Mouse (Mus musculus) monocyte, adult 2 months (primary cell): ENCODE measurements around the gene Serpinh1.
"Not testable (repeated sequence)": the region's sequence is repeated elsewhere in the genome, so short reads cannot be mapped to it uniquely, and the experiment has no call there.

ENCODE experiments used
- DNase-seq, 2 experiments: peaks; one replicate each; pipeline ENCODE4 v3.0.0; 2022; ENCODE audit warnings: low spot score in 2 of 2, low read depth in 1 of 2

The Serpinh1 gene

DNA sequence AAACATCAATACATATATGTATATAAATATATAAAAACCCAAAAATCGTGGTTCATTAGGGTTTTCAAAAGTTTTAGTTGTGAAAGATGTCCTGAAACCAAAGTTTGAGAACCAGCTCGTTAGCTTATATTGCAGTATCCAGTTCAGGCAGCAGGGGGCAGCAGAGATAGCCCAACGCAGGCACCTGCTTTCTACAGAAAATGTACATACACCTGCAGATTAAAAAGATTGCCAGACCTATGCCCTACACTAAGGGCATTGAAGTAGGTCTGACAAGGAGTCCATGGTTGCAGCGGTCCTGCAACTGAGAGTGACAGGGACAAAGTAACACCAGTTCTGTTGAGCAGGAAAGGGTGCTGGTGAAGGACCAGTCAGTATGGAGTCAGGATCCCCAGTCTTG, 22.4 kb upstream of the Serpinh1 start:
- peak in 1 of 2 experiments; percentile 57 for DNase-seq

- DNase-seq, result not testable (repeated sequence)
These were observed 21.3 kb upstream of the Serpinh1 start for GRCm38 (mm10) chr7:99374325-99374724.

- no peak for DNase-seq
These were observed 13.7 kb upstream of the Serpinh1 start for GRCm38 (mm10) chr7:99366716-99367115.

DNA sequence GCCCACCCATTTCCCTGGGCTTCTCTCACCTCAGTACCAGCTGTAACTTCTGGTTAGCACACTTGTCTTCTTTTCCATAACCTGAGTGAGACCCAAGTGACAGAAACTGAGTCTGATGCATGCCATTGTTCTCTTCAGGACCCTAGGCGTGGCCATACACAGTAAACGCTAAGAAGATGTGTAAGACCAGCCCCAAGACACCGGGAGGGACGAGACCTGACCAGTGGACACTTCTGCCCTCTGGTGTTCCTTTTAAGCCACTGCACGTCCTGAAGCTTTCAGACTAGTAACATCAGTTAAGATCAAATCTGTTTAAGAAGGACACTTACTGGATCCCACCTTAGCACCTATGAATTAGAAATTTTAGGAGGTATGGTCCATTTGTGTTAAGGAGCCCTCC, 12.0 kb upstream of the Serpinh1 start:
- DNase-seq, result no peak

DNA sequence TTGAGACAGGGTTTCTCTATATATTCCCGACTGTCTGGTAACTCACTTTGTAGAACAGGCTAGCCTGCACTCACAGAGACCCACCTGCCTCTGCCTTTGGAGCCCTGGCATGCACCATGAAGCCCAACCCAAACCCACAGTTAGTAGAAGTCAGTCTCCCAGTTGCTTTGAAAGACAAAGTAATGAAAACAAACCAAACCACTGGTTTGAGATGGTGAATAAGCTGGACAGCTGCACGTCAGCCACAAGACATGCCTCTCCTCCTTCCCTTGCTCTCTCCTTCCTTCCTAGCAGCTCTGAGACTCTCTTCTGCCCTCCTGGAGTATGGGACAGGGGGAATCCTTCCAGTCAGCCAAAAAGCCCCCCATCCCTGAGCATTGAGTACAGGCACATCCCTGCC, 9.1 kb upstream of the Serpinh1 start:
- DNase-seq, result no peak

DNA sequence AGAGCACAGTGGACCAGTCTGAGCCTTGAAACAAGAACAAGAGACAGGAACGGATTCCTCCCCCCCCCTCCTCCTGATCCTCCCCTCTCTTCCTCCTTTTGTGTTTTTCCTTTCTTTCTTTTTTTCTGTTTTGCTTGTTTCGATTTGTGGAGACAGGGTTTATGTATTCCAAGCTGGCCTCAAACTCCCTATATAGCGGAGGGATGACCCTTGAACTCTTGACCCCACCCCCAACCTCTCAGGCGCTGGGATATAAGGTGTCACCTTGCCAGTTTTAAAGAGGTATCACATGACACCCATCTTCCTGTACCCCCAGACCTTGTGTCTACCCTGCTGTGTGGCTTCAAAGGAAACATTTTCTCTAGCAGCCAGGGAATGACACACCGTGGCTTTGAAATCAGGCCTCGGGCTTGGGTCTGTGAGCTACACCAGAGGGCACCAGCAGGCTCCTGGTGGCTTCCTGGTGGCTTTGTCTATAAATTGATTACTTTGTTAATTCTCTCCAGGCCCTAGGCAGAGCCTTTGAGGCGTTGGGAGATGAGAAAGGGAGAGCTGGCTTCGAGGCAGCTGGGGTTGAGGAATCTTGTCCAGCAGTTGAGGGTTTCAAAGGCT, 7.9 kb upstream of the Serpinh1 start:
- no peak for DNase-seq

- DNase-seq, result no peak
These were observed 7.2 kb upstream of the Serpinh1 start for GRCm38 (mm10) chr7:99360021-99360802.

DNA sequence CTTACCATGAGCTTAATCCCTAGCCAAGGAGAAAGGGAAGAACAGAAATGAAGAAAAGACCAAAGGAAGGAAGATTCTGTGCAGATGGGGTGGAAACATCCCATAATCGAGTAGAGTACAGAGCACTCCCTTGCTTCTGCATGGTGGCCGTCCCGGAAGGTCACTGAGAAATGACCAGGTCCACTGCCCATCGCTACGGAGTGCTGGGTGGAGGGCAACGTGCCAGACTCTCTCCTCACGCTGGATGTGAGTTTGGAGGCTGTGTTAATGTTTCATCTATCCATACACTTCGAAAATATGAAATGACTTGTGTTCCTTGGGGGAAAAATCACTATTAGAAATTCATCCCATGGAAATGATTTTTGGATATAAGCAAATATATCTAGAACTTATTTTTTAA, 5.3 kb upstream of the Serpinh1 start:
- DNase-seq, result no peak

DNA sequence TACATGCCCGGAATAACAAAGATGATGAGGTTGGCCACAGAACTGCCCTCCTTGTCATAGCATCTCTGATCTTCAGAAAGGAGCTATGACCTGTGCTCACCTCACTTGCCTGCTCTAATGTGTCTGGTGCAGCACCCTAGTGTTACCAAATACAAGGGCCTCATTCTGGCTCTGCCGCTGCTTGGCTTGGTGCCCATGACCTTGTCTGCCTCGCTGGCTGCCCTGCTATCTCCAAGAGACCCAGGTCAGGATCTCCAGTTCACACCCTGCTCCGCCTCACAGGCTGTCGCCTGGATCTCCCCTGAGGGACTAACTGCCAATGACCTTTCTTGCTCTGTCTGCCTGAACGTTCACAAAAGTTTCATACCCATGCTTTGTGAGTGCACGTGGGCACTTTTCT, 4.2 kb upstream of the Serpinh1 start:
- no peak for DNase-seq

DNA sequence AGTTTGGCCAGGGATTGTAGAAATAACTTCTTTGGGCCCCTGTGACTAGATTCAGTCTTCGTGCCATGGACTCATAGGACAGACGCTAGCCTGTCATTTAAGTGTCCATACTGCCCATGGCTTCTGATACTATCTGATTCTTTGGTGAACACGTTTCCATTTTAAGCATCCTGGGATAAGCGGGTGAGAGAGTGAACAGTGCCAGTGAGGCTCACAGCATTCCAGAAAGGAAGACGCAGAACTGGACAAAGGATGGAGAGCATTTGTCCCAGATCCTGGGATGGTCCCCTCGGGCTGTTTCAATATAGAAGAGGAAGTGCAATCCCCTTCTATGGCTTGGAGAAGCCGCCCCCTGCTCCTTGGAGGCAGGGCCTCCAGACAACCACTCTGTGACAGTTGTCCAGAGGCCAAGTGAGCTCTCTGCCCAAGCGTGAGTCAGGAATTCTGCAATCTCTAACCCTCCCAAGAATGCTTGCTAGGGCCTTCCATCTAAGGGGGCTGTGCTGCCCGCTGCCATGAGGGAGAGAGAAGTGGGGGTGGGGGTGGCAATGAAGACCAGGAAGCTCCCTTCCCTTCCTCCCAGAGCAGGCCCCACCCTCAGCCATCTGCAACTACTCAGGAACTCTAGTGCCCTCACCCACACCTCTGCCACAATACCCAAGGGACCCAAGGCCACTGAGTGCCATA, 3.3 kb upstream of the Serpinh1 start:
- DNase-seq, result no peak

- no peak for DNase-seq
These were observed 2.7 kb upstream of the Serpinh1 start for GRCm38 (mm10) chr7:99355731-99356131.

DNA sequence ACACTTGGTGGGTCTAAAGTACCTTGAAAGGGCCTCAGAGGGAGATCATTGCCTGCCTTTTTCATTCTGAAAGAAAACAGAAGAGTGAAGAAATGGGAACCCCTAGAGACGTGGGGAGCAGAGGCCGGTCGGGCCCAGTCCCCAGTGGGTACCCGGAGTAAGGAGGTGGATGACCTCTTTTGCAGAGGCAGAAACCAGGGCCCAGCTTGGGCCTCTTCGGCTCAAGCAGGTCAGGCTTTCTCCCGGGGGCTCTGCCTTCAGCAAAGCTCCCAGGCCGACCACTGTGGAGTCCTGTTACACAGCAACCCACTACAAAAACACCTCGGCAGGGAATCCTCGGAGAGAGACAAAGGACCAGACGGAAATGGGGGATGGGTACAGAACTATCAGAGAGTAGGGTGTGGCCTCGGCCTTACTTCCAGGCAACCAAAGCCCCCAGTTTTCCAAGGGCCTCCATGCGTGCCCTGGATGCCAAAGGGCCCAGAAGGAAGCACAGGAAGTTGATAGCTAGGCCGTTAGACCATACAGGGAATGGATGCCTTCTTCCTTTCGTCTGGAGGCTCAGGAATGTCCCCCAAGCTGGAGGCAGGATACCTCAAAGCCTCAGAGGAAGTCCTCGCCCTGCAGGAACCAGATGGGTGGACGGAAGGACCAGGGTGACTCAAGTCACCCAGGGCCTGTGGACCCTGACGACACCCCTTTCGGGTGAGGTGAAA, 1.1 kb downstream of the Serpinh1 start:
- no peak for DNase-seq

GRCm38 (mm10) chr7:99351104-99351801, 1.8 kb downstream of the Serpinh1 start:
- DNase-seq, result no peak

DNA sequence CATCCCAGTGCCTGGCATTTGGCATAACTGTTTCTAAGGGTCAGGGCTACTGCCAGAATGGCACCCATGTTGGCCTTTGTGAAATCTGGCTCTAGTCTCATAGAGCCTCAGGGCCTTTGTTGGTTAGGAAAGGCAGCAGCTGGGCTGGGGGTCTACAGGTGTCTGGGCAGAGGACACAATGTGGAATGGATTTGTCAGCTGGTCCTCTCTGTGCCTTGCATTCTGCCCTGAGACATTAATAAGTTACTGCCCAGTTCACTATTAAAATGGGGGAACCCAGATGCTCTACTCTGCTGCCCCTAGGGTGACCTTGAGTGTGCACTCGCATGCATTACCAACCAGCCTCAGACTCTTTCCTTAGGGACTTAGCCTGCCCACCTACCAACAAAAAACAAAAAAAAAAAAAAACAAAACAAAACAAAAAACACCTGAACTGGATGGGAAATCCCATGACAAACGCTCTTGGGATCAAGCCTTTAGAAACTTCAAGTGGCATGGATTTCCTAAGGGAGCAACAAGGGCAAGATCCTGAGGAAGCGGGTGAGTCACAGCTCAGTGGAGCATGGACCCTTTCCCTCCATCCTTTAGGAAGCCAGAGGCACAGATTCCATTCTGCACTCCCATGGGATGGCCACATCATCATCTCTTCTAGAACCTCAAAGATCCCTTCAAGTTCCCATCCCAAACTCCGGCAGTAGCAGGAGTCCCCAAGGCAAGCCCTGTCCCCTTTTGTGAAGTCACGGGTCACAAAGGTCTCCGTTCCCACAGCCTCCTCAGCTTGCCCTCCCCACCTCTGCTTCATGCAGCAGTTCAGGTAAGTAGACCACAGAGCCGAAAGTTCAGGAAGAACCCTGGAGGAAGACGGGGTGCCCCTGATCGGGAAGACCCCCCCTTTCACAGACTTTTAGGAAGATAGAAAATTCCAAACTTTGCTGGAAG, 3.0 kb downstream of the Serpinh1 start:
- DNase-seq, result no peak

DNA sequence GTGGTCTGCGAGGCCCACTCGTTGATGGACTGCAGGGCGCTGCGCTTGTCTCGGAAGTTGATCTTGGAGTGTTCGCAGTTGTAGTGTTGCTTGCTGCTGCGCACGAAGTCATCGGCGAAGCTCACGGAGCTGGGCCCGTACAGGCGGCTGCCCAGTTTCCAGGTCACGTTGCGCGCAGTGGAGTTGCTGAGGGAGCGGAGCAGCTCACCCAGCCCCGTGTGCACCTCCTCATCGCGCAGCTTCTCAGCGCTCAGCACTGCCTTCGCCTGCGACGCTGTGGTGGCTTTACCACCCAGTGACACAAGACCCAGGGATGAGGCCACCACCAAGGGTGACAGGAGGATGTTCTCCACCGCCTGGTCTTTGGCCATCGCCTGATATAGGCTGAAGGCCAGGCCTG, 4.2 kb downstream of the Serpinh1 start:
- no peak for DNase-seq

DNA sequence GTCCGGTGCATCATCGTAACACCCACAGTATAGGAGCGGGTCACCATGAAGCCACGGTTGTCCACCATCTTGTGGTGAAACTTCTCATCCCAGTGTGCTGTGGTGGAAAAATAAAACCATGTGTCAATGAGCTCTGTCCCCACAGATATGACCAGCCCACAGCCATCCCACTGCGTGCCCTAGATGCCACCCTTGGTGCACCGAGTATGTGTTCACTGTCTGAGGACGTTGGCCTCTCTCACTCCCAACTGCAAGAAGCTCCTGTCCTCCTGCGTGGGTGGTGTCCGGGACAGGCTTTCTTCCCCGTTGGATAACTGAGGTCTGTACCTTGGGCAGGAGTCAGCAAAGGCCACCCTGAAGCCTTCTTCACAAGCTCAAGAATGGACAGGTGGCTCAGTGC, 5.8 kb downstream of the Serpinh1 start:
- DNase-seq, result no peak

GRCm38 (mm10) chr7:99343577-99343976, 9.5 kb downstream of the Serpinh1 start:
- DNase-seq, result no peak

GRCm38 (mm10) chr7:99340736-99341135, 12.3 kb downstream of the Serpinh1 start:
- no peak for DNase-seq

DNA sequence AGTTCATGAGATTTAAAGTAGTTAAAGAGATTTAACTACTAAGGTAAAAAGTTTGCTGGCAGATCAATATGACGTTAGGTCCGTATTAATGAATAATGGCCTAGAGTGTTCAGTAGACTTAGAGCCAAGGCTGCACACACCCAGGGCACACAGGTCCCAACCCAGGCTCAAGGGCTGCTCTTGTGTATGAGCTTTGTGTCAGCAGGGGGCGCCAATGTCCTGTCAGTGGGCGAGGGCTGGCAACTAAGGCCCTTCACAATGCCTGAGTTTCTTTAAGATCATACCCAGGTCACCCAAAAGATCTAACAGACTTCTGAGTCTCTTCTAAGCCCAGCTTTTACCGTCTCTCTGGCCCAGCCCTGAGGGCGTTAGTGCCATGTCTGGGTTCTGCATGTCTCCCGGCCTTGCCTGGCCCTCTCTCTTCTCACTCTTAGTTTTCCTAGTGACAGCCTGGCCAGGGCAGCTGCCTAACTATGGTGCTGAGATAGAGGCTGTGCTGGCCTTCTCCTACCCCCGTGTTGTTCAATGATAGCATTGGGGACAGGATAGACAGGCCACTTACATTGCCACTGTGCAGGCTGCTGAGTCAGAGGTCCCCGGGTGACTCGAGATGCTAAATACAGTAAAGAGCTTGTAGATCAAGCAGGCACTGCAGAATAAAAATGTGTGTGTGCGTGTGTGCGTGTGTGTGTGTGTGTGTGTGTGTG, 20.1 kb downstream of the Serpinh1 start:
- peak in 1 of 2 experiments; percentile 27 for DNase-seq
